Mouse (Mus musculus): ENCODE measurements around the gene Hspa1a.

GRCm38 (mm10) chr17:34952378-34953040, 19.4 kb downstream of the Hspa1a start:
- peak; percentile 55 for TF ChIP-seq CTCF (IDR thresholded peaks at IDR 0.05; ENCODE audit: extremely low read depth, insufficient read depth, low read length)
- peak; percentile 88 for TF ChIP-seq POLR2A (IDR thresholded peaks at IDR 0.05; ENCODE audit: extremely low read depth, insufficient read depth, low read length)
